Mouse (Mus musculus): ENCODE measurements around the gene Akap10. TPM values are rescaled to one million over a fixed set of nuclear protein-coding genes. Genes with fewer than 3 reads are reported as not detected.
A peak's percentile ranks its signal among the peaks of the same experiment; 100 is the strongest.

The Akap10 gene
- total and polyA plus RNA-seq, 3 experiments, result 17.7 to 20.1 TPM; not detected in 1

DNA sequence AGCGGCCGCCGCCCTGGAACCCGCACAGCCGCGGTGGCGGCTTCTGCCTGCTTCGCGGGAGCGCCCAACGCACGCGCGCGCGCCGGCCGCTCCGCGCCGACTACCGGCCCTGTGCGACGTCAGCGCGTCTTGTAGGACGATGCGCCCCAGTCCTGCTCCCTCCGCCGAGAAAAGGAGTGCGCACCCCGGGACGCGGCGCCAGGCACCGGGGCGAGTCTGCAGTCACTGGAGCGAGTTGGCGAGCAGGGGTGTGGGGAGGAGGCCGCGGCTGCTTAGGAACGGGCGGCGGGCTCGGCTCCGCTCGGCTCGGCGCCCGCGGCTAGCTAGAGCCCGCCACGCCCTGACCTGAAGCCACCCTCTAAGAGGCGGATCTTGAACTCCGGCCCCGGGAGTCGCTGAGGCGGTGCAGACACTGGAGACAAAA, 75.1 kb downstream of the Akap10 start, which contains the start of gene Ulk2 (continued):
- TF ChIP-seq ZNF384 (IDR thresholded peaks at IDR 0.05; ENCODE audit: low read depth, low read length), result no peak; the same call in 1 of the 2 replicates
- peak; percentile 82 for TF ChIP-seq TCF12 (IDR thresholded peaks at IDR 0.05; ENCODE audit: low read depth, low read length)
- TF ChIP-seq GABPA (IDR thresholded peaks at IDR 0.05; ENCODE audit: low read depth, low read length), result 0 out of 2 replicates have a peak, but pooled peaks have one; percentile 40

DNA sequence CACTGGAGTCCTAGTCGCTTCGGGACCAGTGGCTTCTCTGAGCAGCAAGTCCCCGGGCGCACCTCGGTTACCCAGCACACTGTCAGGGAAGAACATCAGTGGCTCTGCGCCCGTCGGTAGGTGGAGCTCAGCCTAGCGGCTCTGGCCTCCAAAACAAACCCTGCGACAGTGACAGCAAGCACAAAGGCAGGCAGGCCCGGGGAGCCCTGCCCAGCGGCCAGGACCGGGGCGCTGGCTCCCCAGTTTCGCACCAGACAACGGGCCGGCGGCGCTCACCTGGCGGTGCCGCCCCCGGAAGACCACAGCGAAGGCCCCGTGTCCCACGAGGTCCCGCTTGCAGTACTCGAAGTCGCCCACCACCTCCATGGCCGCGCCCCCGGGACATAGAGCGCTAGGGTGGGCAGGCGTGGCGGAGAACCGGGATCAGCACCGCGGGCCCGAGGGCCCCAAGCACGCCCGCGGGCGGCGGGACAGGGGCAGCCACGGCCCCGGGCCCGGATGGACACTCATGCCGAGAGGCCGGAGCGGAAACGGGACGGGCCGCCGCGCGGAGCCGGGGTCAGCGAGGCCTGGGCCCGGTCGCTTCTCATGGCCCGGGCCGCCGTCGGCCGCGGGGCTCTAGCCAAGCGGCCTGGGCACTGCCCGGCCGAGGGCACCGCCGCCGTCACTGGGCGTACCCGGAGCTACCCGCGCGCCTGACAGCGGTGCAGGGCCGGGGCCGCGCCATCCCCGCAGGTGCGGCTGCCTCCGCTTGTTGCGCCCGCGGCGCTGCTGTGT, 75.7 kb downstream of the Akap10 start:
- Histone ChIP-seq H3K27ac (ENCODE audit: control insufficient read depth, low read depth, low read length) (peak overlapping the region; percentile 70), H3K9ac (ENCODE audit: control insufficient read depth, low read depth, low read length, poor library complexity, severe bottlenecking) (peak overlapping the region; percentile 82), H3K9me3 (replicated peaks; ENCODE audit: insufficient read depth, low read length) (no peaks in the 10 kb centered on the region), H3K27me3 (ENCODE audit: control insufficient read depth in 1 of 2, insufficient read depth in 2 of 2, low read length in 2 of 2) (no peaks in the 10 kb centered on the region), H3K4me1 (ENCODE audit: control insufficient read depth in 1 of 2, insufficient read depth in 2 of 2, low read length in 2 of 2) (peaks cover 0 to 15% of the 10 kb centered on the region in 2 experiments; a peak in 3 of 4 replicates), H3K4me3 (ENCODE audit: control insufficient read depth in 1 of 2, insufficient read depth in 1 of 2, low read depth in 2 of 2, low read length in 2 of 2) (peak overlapping the region; percentile 69 to 92), H3K36me3 (ENCODE audit: control insufficient read depth in 1 of 2, insufficient read depth in 2 of 2, low read length in 2 of 2) (peaks cover 0 to 14% of the 10 kb centered on the region in 2 experiments; a peak in 2 of 4 replicates), H3K79me2 (ENCODE audit: control insufficient read depth, insufficient read depth, low read length, poor library complexity) (peaks cover 5% of the 10 kb centered on the region; the same call in 1 of the 2 replicates)
- peak; percentile 94 for DNase-seq (ENCODE audit: low read depth, low spot score)
- TF ChIP-seq SMC3 (IDR thresholded peaks at IDR 0.05; ENCODE audit: low read depth, low read length) (peak; percentile 5), NELFE (IDR thresholded peaks at IDR 0.05; ENCODE audit: low read depth, low read length) (peak; percentile 55), EP300 (IDR thresholded peaks at IDR 0.05; ENCODE audit: low read depth in 1 of 2, low read length in 2 of 2) (no peak), ZKSCAN1 (IDR thresholded peaks at IDR 0.05; ENCODE audit: low read depth, low read length) (no peak), HCFC1 (IDR thresholded peaks at IDR 0.05; ENCODE audit: low read depth, low read length) (peak; percentile 65; the same call in 1 of the 2 replicates), POLR2A (IDR thresholded peaks at IDR 0.05; ENCODE audit: control insufficient read depth in 1 of 2, insufficient read depth in 1 of 2, low read depth in 1 of 2, low read length in 2 of 2, poor library complexity in 1 of 2) (no peak; a peak in 1 of 4 replicates), ETS1 (IDR thresholded peaks at IDR 0.05; ENCODE audit: low read depth, low read length) (no peak), JUND (IDR thresholded peaks at IDR 0.05; ENCODE audit: low read depth, low read length) (no peak), RAD21 (IDR thresholded peaks at IDR 0.05; ENCODE audit: low read depth, low read length) (no peak; the same call in none of the 2 replicates), MAFK (IDR thresholded peaks at IDR 0.05; ENCODE audit: borderline replicate concordance, low read depth, low read length) (no peak), GATA1 (IDR thresholded peaks at IDR 0.05; ENCODE audit: low read depth, low read length) (no peak), UBTF (IDR thresholded peaks at IDR 0.05; ENCODE audit: borderline replicate concordance, insufficient read depth, low read depth, low read length) (peak; percentile 86; the same call in 1 of the 2 replicates), TCF12 (IDR thresholded peaks at IDR 0.05; ENCODE audit: low read depth, low read length) (peak; percentile 49; the same call in 1 of the 2 replicates), MAX (IDR thresholded peaks at IDR 0.05; ENCODE audit: low read length) (peak; percentile 49; the same call in 1 of the 2 replicates), MAZ (IDR thresholded peaks at IDR 0.05; ENCODE audit: low read depth, low read length) (0 out of 2 replicates have a peak, but pooled peaks have one; percentile 30), TBP (IDR thresholded peaks at IDR 0.05; ENCODE audit: low read depth, low read length) (peak; percentile 71; the same call in 1 of the 2 replicates), NRF1 (IDR thresholded peaks at IDR 0.05; ENCODE audit: insufficient read depth, low read depth, low read length, poor library complexity, severe bottlenecking) (peak; percentile 34; the same call in 1 of the 2 replicates), BHLHE40 (IDR thresholded peaks at IDR 0.05; ENCODE audit: borderline replicate concordance, low read depth, low read length) (no peak), CHD1 (IDR thresholded peaks at IDR 0.05; ENCODE audit: low read depth, low read length) (no peak; the same call in 1 of the 2 replicates), E2F4 (IDR thresholded peaks at IDR 0.05; ENCODE audit: borderline replicate concordance, low read depth, low read length) (no peak), USF2 (IDR thresholded peaks at IDR 0.05; ENCODE audit: borderline replicate concordance in 1 of 2, insufficient read depth in 1 of 2, low read depth in 1 of 2, low read length in 2 of 2) (no peak), MXI1 (IDR thresholded peaks at IDR 0.05; ENCODE audit: low read depth, low read length) (peak; percentile 89), KAT2A (conservative IDR thresholded peaks at IDR 0.05; ENCODE audit: low read depth, low read length) (no peak), MYB (IDR thresholded peaks at IDR 0.05; ENCODE audit: low read depth, low read length) (no peak), POLR2AphosphoS5 (IDR thresholded peaks at IDR 0.05; ENCODE audit: borderline replicate concordance, low read depth, low read length) (no peak), ZNF384 (IDR thresholded peaks at IDR 0.05; ENCODE audit: low read depth, low read length) (no peak), CHD2 (IDR thresholded peaks at IDR 0.05; ENCODE audit: low read length) (no peak), POLR2AphosphoS2 (IDR thresholded peaks at IDR 0.05; ENCODE audit: low read length) (no peak), USF1 (IDR thresholded peaks at IDR 0.05; ENCODE audit: low read depth, low read length) (no peak), MEF2A (IDR thresholded peaks at IDR 0.05; ENCODE audit: extremely low read depth, insufficient replicate concordance, low read depth, low read length, poor library complexity, severe bottlenecking) (no peak), MYC (IDR thresholded peaks at IDR 0.05; ENCODE audit: low read depth, low read length) (no peak)

All from MEL (cell line).